ENCODE assay signal across 9 mouse cellular contexts in genomic region chr1:191277549-191278059, GRCm38 (mm10). TPM values are rescaled to one million over a fixed set of nuclear protein-coding genes. Genes with fewer than 3 reads are reported as not detected.
DNase-seq lines count a peak whose midpoint lies in the region; ATAC-seq lines count a peak whose summit lies in the region.
"Had no signal": no experiment of that assay in that cellular context is flagged by ENCODE, and none has a peak within 500 bp of the region (broad histone marks: within the 10 kb centered on the region; RNA-seq: fewer than 3 reads in every experiment).

No protein-coding gene starts in this region.

- H3K9me3 ChIP-seq in liver, embryonic 13.5 days (replicated peaks) = no peaks in the 10 kb centered on the region
- H3K9me3 ChIP-seq in stomach, embryonic 15.5 days = no peaks in the 10 kb centered on the region
- H3K9me3 ChIP-seq: heart, embryonic 15.5 days had no signal

- peak; percentile 69 for ATAC-seq in liver, embryonic 13.5 days (ENCODE audit: low read depth)
- peak; percentile 77 for ATAC-seq in stomach, embryonic 15.5 days (ENCODE audit: insufficient read depth, low FRiP score, low read depth)
- no peak for ATAC-seq in erythroblast, adult 5-6 weeks (replicated peaks; ENCODE audit: low FRiP score, poor library complexity, severe bottlenecking)

- no peak overlapping the region for H3K4me3 ChIP-seq in liver, embryonic 13.5 days (replicated peaks)
- no peak overlapping the region for H3K4me3 ChIP-seq in stomach, embryonic 15.5 days (replicated peaks)
- H3K4me3 ChIP-seq: heart, embryonic 15.5 days had no signal

- H3K36me3 ChIP-seq in liver, embryonic 13.5 days = no peaks in the 10 kb centered on the region
- no peaks in the 10 kb centered on the region for H3K36me3 ChIP-seq in stomach, embryonic 15.5 days
- H3K36me3 ChIP-seq: heart, embryonic 15.5 days had no signal

- H3K9ac ChIP-seq in liver, embryonic 13.5 days = no peak overlapping the region
- no peak overlapping the region for H3K9ac ChIP-seq in stomach, embryonic 15.5 days
- H3K9ac ChIP-seq: heart, embryonic 15.5 days had no signal

- peak overlapping the region; percentile 20; the same call in 1 of the 2 replicates for H3K4me2 ChIP-seq in liver, embryonic 13.5 days
- H3K4me2 ChIP-seq in stomach, embryonic 15.5 days = peak overlapping the region; percentile 13; the same call in 1 of the 2 replicates
- H3K4me2 ChIP-seq: heart, embryonic 15.5 days had no signal

- H3K27ac ChIP-seq in liver, embryonic 13.5 days = no peak overlapping the region; the same call in 1 of the 2 replicates
- H3K27ac ChIP-seq in stomach, embryonic 15.5 days = no peak overlapping the region
- H3K27ac ChIP-seq: heart, embryonic 15.5 days had no signal

- H3K27me3 ChIP-seq in liver, embryonic 13.5 days = no peaks in the 10 kb centered on the region
- no peaks in the 10 kb centered on the region for H3K27me3 ChIP-seq in stomach, embryonic 15.5 days (replicated peaks)
- H3K27me3 ChIP-seq: heart, embryonic 15.5 days had no signal

- peak; percentile 46 to 47 for DNase-seq in heart, adult 9 months (ENCODE audit: low spot score in 2 of 2)
- no peak for DNase-seq in heart, postnatal 14 days
- DNase-seq in gastrocnemius, postnatal 25 days = peak; percentile 46
- no peak for DNase-seq in liver, embryonic 13.5 days
- DNase-seq in thymus, adult 18-20 months = no peak
- DNase-seq in layer of hippocampus, adult 18-20 months (ENCODE audit: low spot score in 2 of 2) = no peak

- peaks cover 2% of the 10 kb centered on the region; the same call in 1 of the 2 replicates for H3K4me1 ChIP-seq in liver, embryonic 13.5 days (replicated peaks)
- peaks cover 6% of the 10 kb centered on the region; the same call in 1 of the 2 replicates for H3K4me1 ChIP-seq in stomach, embryonic 15.5 days

- intact Hi-C loops in heart, postnatal 14 days (cut with DNase I) = loop anchor here (10.0 kb wide), 1 partner anchor 333 kb away; no protein-coding TSS in a partner anchor

- WGBS in liver, embryonic 13.5 days (ENCODE audit: insufficient replicate concordance) = 60% methylated on average over 14 of the region's 14 CpGs
- WGBS in stomach, embryonic 15.5 days = 58% methylated on average over 14 of the region's 14 CpGs

RNA-seq across cellular contexts. Expression of gene Nenf, which starts 40.4 kb away (rescaled TPM):
- total RNA-seq in heart, postnatal 14 days (2021) = 100 to 1,000 TPM in 1 of 2 experiments, 10 to 100 TPM in 1; 96.9 to 104 TPM
- 10 to 100 TPM; 54.3 to 62.3 TPM for total RNA-seq in gastrocnemius, postnatal 25 days (2021)
- 28.0 and 29.9 TPM in 2 replicates for polyA plus RNA-seq in liver, embryonic 13.5 days (2015; fragmentation: Nextera tagmentation; extraction: Ambion mirVana)
- 105 and 110 TPM in 2 replicates for polyA plus RNA-seq in stomach, embryonic 15.5 days (2015; fragmentation: Nextera tagmentation; extraction: Ambion mirVana)
- 10 to 100 TPM; 72.9 to 74.4 TPM for total RNA-seq in layer of hippocampus, adult 18-20 months (2021)
- 2.3 and 21.5 TPM in 2 replicates for total RNA-seq in erythroblast, adult 5-6 weeks (2015; ENCODE audit: low replicate concordance)
- 0.60 and 9.2 TPM in 2 replicates for total RNA-seq in erythroblast, adult 5-6 weeks (2017; ENCODE audit: low replicate concordance)

RNA-seq across cellular contexts. Expression of gene Tmem206, which starts 48.1 kb away (rescaled TPM):
- 1 to 10 TPM; 3.4 to 4.7 TPM for total RNA-seq in heart, postnatal 14 days (2021)
- 1 to 10 TPM; 1.2 to 1.3 TPM for total RNA-seq in gastrocnemius, postnatal 25 days (2021)
- polyA plus RNA-seq in liver, embryonic 13.5 days (2015; fragmentation: Nextera tagmentation; extraction: Ambion mirVana) = 6.8 and 10.1 TPM in 2 replicates
- polyA plus RNA-seq in stomach, embryonic 15.5 days (2015; fragmentation: Nextera tagmentation; extraction: Ambion mirVana) = 20.0 and 20.8 TPM in 2 replicates
- 1 to 10 TPM; 8.4 to 8.6 TPM for total RNA-seq in layer of hippocampus, adult 18-20 months (2021)
- 3.3 TPM in 2 replicates for total RNA-seq in erythroblast, adult 5-6 weeks (2015; ENCODE audit: low replicate concordance)
- total RNA-seq in erythroblast, adult 5-6 weeks (2017; ENCODE audit: low replicate concordance) = 4.2 and 5.7 TPM in 2 replicates

RNA-seq across cellular contexts. Expression of gene Atf3, which starts 59.8 kb away (rescaled TPM):
- 1 to 10 TPM; 4.5 to 9.5 TPM for total RNA-seq in heart, postnatal 14 days (2021)
- total RNA-seq in gastrocnemius, postnatal 25 days (2021) = 10 to 100 TPM in 1 of 2 experiments, 1 to 10 TPM in 1; 7.0 to 12.6 TPM
- 1.3 TPM in 2 replicates for polyA plus RNA-seq in liver, embryonic 13.5 days (2015; fragmentation: Nextera tagmentation; extraction: Ambion mirVana)
- 4.2 and 4.4 TPM in 2 replicates for polyA plus RNA-seq in stomach, embryonic 15.5 days (2015; fragmentation: Nextera tagmentation; extraction: Ambion mirVana)
- total RNA-seq in layer of hippocampus, adult 18-20 months (2021) = 1 to 10 TPM; 1.6 to 1.7 TPM
- total RNA-seq in erythroblast, adult 5-6 weeks (2015; ENCODE audit: low replicate concordance) = 0.42 and 6.0 TPM in 2 replicates
- total RNA-seq in erythroblast, adult 5-6 weeks (2017; ENCODE audit: low replicate concordance) = 3.2 and 13.4 TPM in 2 replicates

Comparison
In these comparisons a context has a peak if more than half of its experiments do, and no peak if none do; other contexts are left out.
1. DNase-seq: peak in heart, adult 9 months (2 of 2) and gastrocnemius, postnatal 25 days (single experiment); none in heart, postnatal 14 days (0 of 2), liver, embryonic 13.5 days (single experiment), thymus, adult 18-20 months (0 of 2) and layer of hippocampus, adult 18-20 months (0 of 2).